Mouse (Mus musculus): ENCODE results near the gene Zbp1. TPM values are rescaled to one million over a fixed set of nuclear protein-coding genes. Genes with fewer than 3 reads are reported as not detected.

Gene Zbp1
- polyA plus RNA-seq, 1 experiment from 2014 or later = 0.70 TPM

GRCm38 (mm10) chr2:173258459-173259091, 39.9 kb upstream of the Zbp1 start:
- no peaks in the 10 kb centered on the region for H3K9me3 ChIP-seq (replicated peaks; ENCODE audit: control insufficient read depth, low read length)
- H3K4me3 ChIP-seq (replicated peaks; ENCODE audit: low read length) = no peak overlapping the region
- H3K4me1 ChIP-seq (ENCODE audit: control insufficient read depth, insufficient read depth, low read length) = peaks cover 89% of the 10 kb centered on the region
- peak overlapping the region; percentile 53; the same call in 1 of the 2 replicates for H3K27ac ChIP-seq (ENCODE audit: low read length)
- no peak overlapping the region for H3K4me2 ChIP-seq (ENCODE audit: low read depth, low read length)
- no peaks in the 10 kb centered on the region for H3K36me3 ChIP-seq (ENCODE audit: control insufficient read depth, insufficient read depth, low read length)
- H3K9ac ChIP-seq (ENCODE audit: low read length) = peak overlapping the region; percentile 37; the same call in 1 of the 2 replicates
- H3K27me3 ChIP-seq (ENCODE audit: control insufficient read depth, insufficient read depth, low read length) = no peaks in the 10 kb centered on the region
- WGBS = 45% methylated on average over 9 of the region's 9 CpGs
- no peak for ATAC-seq (ENCODE audit: insufficient read depth, low FRiP score)

- no peaks in the 10 kb centered on the region for H3K9me3 ChIP-seq (replicated peaks; ENCODE audit: control insufficient read depth, low read length)
- no peaks in the 10 kb centered on the region for H3K27me3 ChIP-seq (ENCODE audit: control insufficient read depth, insufficient read depth, low read length)
- ATAC-seq (ENCODE audit: insufficient read depth, low FRiP score) = peak; percentile 26; the same call in 1 of the 2 replicates
- no peaks in the 10 kb centered on the region for H3K36me3 ChIP-seq (ENCODE audit: control insufficient read depth, insufficient read depth, low read length)
- H3K4me3 ChIP-seq (replicated peaks; ENCODE audit: low read length) = no peak overlapping the region
- H3K9ac ChIP-seq (ENCODE audit: low read length) = peak overlapping the region; percentile 30; the same call in 1 of the 2 replicates
- no peak overlapping the region for H3K4me2 ChIP-seq (ENCODE audit: low read depth, low read length)
- WGBS = 41% methylated on average over 7 of the region's 7 CpGs
- H3K4me1 ChIP-seq (ENCODE audit: control insufficient read depth, insufficient read depth, low read length) = peaks cover 93% of the 10 kb centered on the region
- peak overlapping the region; percentile 53 for H3K27ac ChIP-seq (ENCODE audit: low read length)
These were observed 38.9 kb upstream of the Zbp1 start for GRCm38 (mm10) chr2:173257610-173258009.

GRCm38 (mm10) chr2:173256552-173256949, 37.8 kb upstream of the Zbp1 start:
- H3K4me2 ChIP-seq (ENCODE audit: low read depth, low read length) = no peak overlapping the region
- WGBS = 48% methylated on average over 4 of the region's 4 CpGs
- no peak for ATAC-seq (ENCODE audit: insufficient read depth, low FRiP score)

DNA sequence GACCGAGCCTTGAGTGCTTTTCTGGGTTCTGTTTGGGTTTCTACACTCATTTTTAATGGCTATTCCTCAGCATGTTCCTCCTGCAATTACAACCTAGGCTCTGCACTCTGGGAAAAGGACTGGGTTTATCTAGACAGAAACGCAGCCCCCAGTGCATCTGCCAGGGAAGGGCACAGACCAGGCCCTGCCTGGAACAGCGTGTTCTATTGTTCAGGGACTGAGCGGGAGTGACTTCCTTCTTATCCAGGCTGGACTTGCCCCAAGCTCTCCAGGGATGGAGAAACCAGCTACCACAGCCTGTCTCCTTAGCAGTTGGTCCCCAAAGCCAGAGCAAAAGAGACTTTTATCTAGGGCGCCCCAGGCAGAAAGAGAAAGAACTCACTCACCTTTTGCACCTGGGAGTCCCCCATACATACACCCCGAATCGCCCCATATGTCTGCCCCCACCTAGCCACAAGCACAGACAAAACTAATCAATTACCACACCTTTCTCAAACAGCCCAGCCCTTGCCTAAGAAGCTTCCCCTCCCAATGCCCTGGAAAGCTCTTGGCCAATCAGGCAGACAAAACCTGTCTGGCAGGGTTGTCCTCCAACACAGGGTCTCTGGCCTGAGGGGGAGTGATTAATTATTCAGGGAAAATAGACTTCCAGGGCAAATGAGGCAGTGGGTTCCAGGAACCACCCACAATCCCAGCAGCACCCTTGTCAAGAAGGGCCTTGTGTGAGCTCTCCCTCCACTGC, 37.3 kb upstream of the Zbp1 start:
- 0 out of 2 replicates have a peak overlapping the region, but pooled peaks have one; percentile 6 for H3K4me3 ChIP-seq (replicated peaks; ENCODE audit: low read length)
- ATAC-seq (ENCODE audit: insufficient read depth, low FRiP score) = peak; percentile 39; the same call in 1 of the 2 replicates

More at GRCm38 (mm10) chr2:173256552-173256949, 37.8 kb upstream of the Zbp1 start:
- no peaks in the 10 kb centered on the region for H3K36me3 ChIP-seq (ENCODE audit: control insufficient read depth, insufficient read depth, low read length)
- H3K4me1 ChIP-seq (ENCODE audit: control insufficient read depth, insufficient read depth, low read length) = peaks cover 95% of the 10 kb centered on the region
- no peaks in the 10 kb centered on the region for H3K27me3 ChIP-seq (ENCODE audit: control insufficient read depth, insufficient read depth, low read length)
- H3K9ac ChIP-seq (ENCODE audit: low read length) = 0 out of 2 replicates have a peak overlapping the region, but pooled peaks have one; percentile 33
- peak overlapping the region; percentile 90 for H3K27ac ChIP-seq (ENCODE audit: low read length)
- no peak overlapping the region for H3K4me3 ChIP-seq (replicated peaks; ENCODE audit: low read length)
- no peaks in the 10 kb centered on the region for H3K9me3 ChIP-seq (replicated peaks; ENCODE audit: control insufficient read depth, low read length)

GRCm38 (mm10) chr2:173253761-173254662, 35.3 kb upstream of the Zbp1 start:
- 19% methylated on average over 26 of the region's 26 CpGs for WGBS

More for the DNA sequence above, 37.3 kb upstream of the Zbp1 start:
- peak overlapping the region; percentile 22 for H3K4me2 ChIP-seq (ENCODE audit: low read depth, low read length)
- H3K9me3 ChIP-seq (replicated peaks; ENCODE audit: control insufficient read depth, low read length) = no peaks in the 10 kb centered on the region
- no peaks in the 10 kb centered on the region for H3K27me3 ChIP-seq (ENCODE audit: control insufficient read depth, insufficient read depth, low read length)
- H3K27ac ChIP-seq (ENCODE audit: low read length) = peak overlapping the region; percentile 90
- 47% methylated on average over 7 of the region's 7 CpGs for WGBS
- peaks cover 95% of the 10 kb centered on the region for H3K4me1 ChIP-seq (ENCODE audit: control insufficient read depth, insufficient read depth, low read length)
- H3K36me3 ChIP-seq (ENCODE audit: control insufficient read depth, insufficient read depth, low read length) = no peaks in the 10 kb centered on the region
- H3K9ac ChIP-seq (ENCODE audit: low read length) = peak overlapping the region; percentile 33; the same call in 1 of the 2 replicates

DNA sequence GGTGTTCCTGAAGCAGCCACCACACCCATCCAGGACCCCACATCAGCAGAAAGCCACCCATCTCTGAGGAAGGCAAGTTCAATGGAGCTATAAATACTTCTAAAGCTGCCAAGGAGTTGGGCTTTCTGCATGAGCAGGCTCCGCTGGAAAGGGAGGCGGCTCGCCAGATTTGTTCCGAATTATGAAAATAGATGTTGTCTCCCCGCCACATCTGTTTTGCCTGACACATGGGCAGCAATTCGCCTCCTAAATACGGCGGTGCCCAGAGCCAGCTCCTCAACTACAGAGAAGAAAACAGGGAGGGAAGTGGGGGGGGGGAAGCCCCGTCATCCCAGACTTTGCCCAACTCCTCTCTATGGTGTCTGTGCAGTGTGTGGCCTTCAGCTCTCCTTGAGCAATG, 33.0 kb upstream of the Zbp1 start:
- H3K4me3 ChIP-seq (replicated peaks; ENCODE audit: low read length) = no peak overlapping the region
- peaks cover 87% of the 10 kb centered on the region for H3K4me1 ChIP-seq (ENCODE audit: control insufficient read depth, insufficient read depth, low read length)
- no peaks in the 10 kb centered on the region for H3K36me3 ChIP-seq (ENCODE audit: control insufficient read depth, insufficient read depth, low read length)
- peak overlapping the region; percentile 16; the same call in 1 of the 2 replicates for H3K4me2 ChIP-seq (ENCODE audit: low read depth, low read length)
- peak overlapping the region; percentile 27; the same call in 1 of the 2 replicates for H3K9ac ChIP-seq (ENCODE audit: low read length)
- no peak for ATAC-seq (ENCODE audit: insufficient read depth, low FRiP score)
- 47% methylated on average over 9 of the region's 9 CpGs for WGBS
- no peaks in the 10 kb centered on the region for H3K9me3 ChIP-seq (replicated peaks; ENCODE audit: control insufficient read depth, low read length)
- no peaks in the 10 kb centered on the region for H3K27me3 ChIP-seq (ENCODE audit: control insufficient read depth, insufficient read depth, low read length)
- H3K27ac ChIP-seq (ENCODE audit: low read length) = peak overlapping the region; percentile 39

More at GRCm38 (mm10) chr2:173253761-173254662, 35.3 kb upstream of the Zbp1 start:
- Histone ChIP-seq H3K27me3 (ENCODE audit: control insufficient read depth, insufficient read depth, low read length) (no peaks in the 10 kb centered on the region), H3K27ac (ENCODE audit: low read length) (peak overlapping the region; percentile 90), H3K4me3 (replicated peaks; ENCODE audit: low read length) (no peak overlapping the region), H3K9me3 (replicated peaks; ENCODE audit: control insufficient read depth, low read length) (no peaks in the 10 kb centered on the region), H3K36me3 (ENCODE audit: control insufficient read depth, insufficient read depth, low read length) (no peaks in the 10 kb centered on the region), H3K4me1 (ENCODE audit: control insufficient read depth, insufficient read depth, low read length) (peaks cover 95% of the 10 kb centered on the region), H3K4me2 (ENCODE audit: low read depth, low read length) (peak overlapping the region; percentile 12), H3K9ac (ENCODE audit: low read length) (peak overlapping the region; percentile 7)
- no peak for ATAC-seq (ENCODE audit: insufficient read depth, low FRiP score)

DNA sequence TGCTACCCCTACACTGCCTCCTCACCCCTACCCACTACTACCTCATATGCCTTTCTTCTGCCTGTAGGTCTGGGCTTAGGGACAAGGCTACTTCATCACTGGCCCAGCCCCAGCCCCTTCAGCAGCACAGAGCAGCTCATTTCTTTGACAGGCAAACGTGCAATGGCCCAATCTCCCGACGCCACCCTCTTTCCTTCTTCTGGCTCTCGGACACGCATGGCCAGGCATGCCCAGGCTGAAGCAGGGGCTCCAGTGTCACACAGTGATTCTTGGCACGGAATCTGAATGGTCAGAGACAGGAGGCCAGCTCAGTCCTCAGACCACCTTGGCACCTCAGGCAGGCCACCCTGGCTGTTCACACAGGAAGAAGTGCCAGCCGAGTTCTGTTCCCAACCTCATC, 32.4 kb upstream of the Zbp1 start:
- 0 out of 2 replicates have a peak overlapping the region, but pooled peaks have one; percentile 16 for H3K4me2 ChIP-seq (ENCODE audit: low read depth, low read length)
- peaks cover 85% of the 10 kb centered on the region for H3K4me1 ChIP-seq (ENCODE audit: control insufficient read depth, insufficient read depth, low read length)
- no peaks in the 10 kb centered on the region for H3K9me3 ChIP-seq (replicated peaks; ENCODE audit: control insufficient read depth, low read length)
- peak overlapping the region; percentile 27; the same call in 1 of the 2 replicates for H3K9ac ChIP-seq (ENCODE audit: low read length)
- H3K27me3 ChIP-seq (ENCODE audit: control insufficient read depth, insufficient read depth, low read length) = no peaks in the 10 kb centered on the region
- no peak overlapping the region for H3K4me3 ChIP-seq (replicated peaks; ENCODE audit: low read length)
- 44% methylated on average over 7 of the region's 7 CpGs for WGBS
- no peaks in the 10 kb centered on the region for H3K36me3 ChIP-seq (ENCODE audit: control insufficient read depth, insufficient read depth, low read length)
- peak overlapping the region; percentile 39 for H3K27ac ChIP-seq (ENCODE audit: low read length)
- no peak for ATAC-seq (ENCODE audit: insufficient read depth, low FRiP score)

GRCm38 (mm10) chr2:173250411-173250810, 31.7 kb upstream of the Zbp1 start:
- no peaks in the 10 kb centered on the region for H3K9me3 ChIP-seq (replicated peaks; ENCODE audit: control insufficient read depth, low read length)
- peak overlapping the region; percentile 27; the same call in 1 of the 2 replicates for H3K9ac ChIP-seq (ENCODE audit: low read length)
- H3K36me3 ChIP-seq (ENCODE audit: control insufficient read depth, insufficient read depth, low read length) = no peaks in the 10 kb centered on the region
- 0 out of 2 replicates have a peak, but pooled peaks have one; percentile 11 for ATAC-seq (ENCODE audit: insufficient read depth, low FRiP score)
- peak overlapping the region; percentile 39 for H3K27ac ChIP-seq (ENCODE audit: low read length)
- no peak overlapping the region for H3K4me3 ChIP-seq (replicated peaks; ENCODE audit: low read length)
- WGBS = 13% methylated on average over 2 of the region's 2 CpGs
- H3K4me2 ChIP-seq (ENCODE audit: low read depth, low read length) = no peak overlapping the region
- peaks cover 85% of the 10 kb centered on the region for H3K4me1 ChIP-seq (ENCODE audit: control insufficient read depth, insufficient read depth, low read length)
- no peaks in the 10 kb centered on the region for H3K27me3 ChIP-seq (ENCODE audit: control insufficient read depth, insufficient read depth, low read length)
